Mouse (Mus musculus): Measurements from ENCODE around the gene Dapk2. TPM values are rescaled to one million over a fixed set of nuclear protein-coding genes. Genes with fewer than 3 reads are reported as not detected.

The Dapk2 gene
- polyA plus RNA-seq, 1 experiment from 2014 or later, result 16.9 TPM

DNA sequence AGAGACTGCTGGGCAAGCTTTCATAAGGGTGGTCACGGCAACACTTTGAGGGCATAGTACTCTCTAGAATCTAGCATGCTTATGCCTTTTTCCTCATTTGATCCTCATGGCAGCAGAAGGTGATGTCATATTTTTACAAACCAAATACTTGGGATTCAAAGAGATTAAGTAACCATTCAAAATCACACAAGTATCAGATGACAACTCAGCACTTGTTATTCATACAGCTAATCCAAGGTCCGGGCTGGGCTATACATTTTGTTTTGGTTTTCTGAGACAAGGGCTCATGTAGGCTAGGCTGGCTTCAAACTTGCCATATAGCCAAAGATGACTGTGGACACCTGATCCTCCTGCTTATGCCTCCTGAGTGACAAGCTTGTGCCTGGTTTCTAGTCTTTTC, 78.6 kb downstream of the Dapk2 start:
- Histone ChIP-seq H3K4me1 (replicated peaks; ENCODE audit: control insufficient read depth, insufficient read depth, low read length) (peaks cover under 1% of the 10 kb centered on the region; the same call in 1 of the 2 replicates), H3K36me3 (ENCODE audit: control insufficient read depth, insufficient read depth) (no peaks in the 10 kb centered on the region; the same call in 1 of the 2 replicates), H3K9me3 (ENCODE audit: control insufficient read depth) (no peaks in the 10 kb centered on the region), H3K9ac (ENCODE audit: low read depth, low read length) (no peak overlapping the region), H3K4me3 (ENCODE audit: low read depth, low read length) (no peak overlapping the region), H3K4me2 (replicated peaks; ENCODE audit: low read depth) (no peak overlapping the region), H3K27ac (ENCODE audit: low read depth, low read length) (no peak overlapping the region), H3K27me3 (replicated peaks; ENCODE audit: control insufficient read depth, insufficient read depth, low read length) (no peaks in the 10 kb centered on the region)
- ATAC-seq, result no peak
- TF ChIP-seq CTCF (IDR thresholded peaks at IDR 0.05; ENCODE audit: low read depth), result no peak
- 75% methylated on average over 2 of the region's 2 CpGs for WGBS

DNA sequence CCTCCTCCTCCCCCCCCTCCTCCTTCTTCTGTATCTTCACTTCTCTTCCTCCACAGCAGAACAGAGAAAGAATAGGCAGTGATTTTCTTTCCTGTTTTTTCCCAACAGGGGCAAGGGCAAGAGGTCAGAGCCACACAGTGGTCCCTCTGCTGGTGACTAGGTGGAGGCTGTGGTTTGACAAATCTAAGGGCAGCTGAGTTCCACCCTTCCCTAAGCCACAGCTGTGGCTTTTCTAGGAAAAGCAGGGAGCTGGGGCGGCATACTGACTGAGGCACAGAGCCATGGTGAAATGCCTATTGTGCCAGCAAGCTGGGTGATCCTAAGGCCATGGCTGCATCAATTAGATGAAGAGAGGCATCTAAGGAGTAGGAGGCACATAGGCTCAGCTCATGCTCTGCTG, 79.7 kb downstream of the Dapk2 start:
- no peak overlapping the region for H3K27ac ChIP-seq (ENCODE audit: low read depth, low read length)
- no peaks in the 10 kb centered on the region for H3K9me3 ChIP-seq (ENCODE audit: control insufficient read depth)
- H3K27me3 ChIP-seq (replicated peaks; ENCODE audit: control insufficient read depth, insufficient read depth, low read length), result no peaks in the 10 kb centered on the region
- H3K9ac ChIP-seq (ENCODE audit: low read depth, low read length), result no peak overlapping the region
- no peaks in the 10 kb centered on the region; the same call in 1 of the 2 replicates for H3K36me3 ChIP-seq (ENCODE audit: control insufficient read depth, insufficient read depth)
- H3K4me1 ChIP-seq (replicated peaks; ENCODE audit: control insufficient read depth, insufficient read depth, low read length), result peaks cover 3% of the 10 kb centered on the region; the same call in 1 of the 2 replicates
- TF ChIP-seq CTCF (IDR thresholded peaks at IDR 0.05; ENCODE audit: low read depth), result peak; percentile 29
- 86% methylated on average over 1 of the region's 1 CpGs for WGBS
- H3K4me3 ChIP-seq (ENCODE audit: low read depth, low read length), result no peak overlapping the region
- no peak overlapping the region for H3K4me2 ChIP-seq (replicated peaks; ENCODE audit: low read depth)
- no peak for ATAC-seq

GRCm38 (mm10) chr9:66239173-66239572, 81.2 kb downstream of the Dapk2 start:
- no peaks in the 10 kb centered on the region for H3K9me3 ChIP-seq (ENCODE audit: control insufficient read depth)
- no peak overlapping the region for H3K9ac ChIP-seq (ENCODE audit: low read depth, low read length)
- no peak for ATAC-seq
- no peak overlapping the region for H3K4me3 ChIP-seq (ENCODE audit: low read depth, low read length)
- H3K4me2 ChIP-seq (replicated peaks; ENCODE audit: low read depth), result no peak overlapping the region
- peaks cover 12% of the 10 kb centered on the region; the same call in 1 of the 2 replicates for H3K4me1 ChIP-seq (replicated peaks; ENCODE audit: control insufficient read depth, insufficient read depth, low read length)
- H3K27ac ChIP-seq (ENCODE audit: low read depth, low read length), result no peak overlapping the region
- 63% methylated on average over 7 of the region's 7 CpGs for WGBS
- H3K36me3 ChIP-seq (ENCODE audit: control insufficient read depth, insufficient read depth), result no peaks in the 10 kb centered on the region; the same call in 1 of the 2 replicates
- TF ChIP-seq CTCF (IDR thresholded peaks at IDR 0.05; ENCODE audit: low read depth), result no peak
- H3K27me3 ChIP-seq (replicated peaks; ENCODE audit: control insufficient read depth, insufficient read depth, low read length), result no peaks in the 10 kb centered on the region

DNA sequence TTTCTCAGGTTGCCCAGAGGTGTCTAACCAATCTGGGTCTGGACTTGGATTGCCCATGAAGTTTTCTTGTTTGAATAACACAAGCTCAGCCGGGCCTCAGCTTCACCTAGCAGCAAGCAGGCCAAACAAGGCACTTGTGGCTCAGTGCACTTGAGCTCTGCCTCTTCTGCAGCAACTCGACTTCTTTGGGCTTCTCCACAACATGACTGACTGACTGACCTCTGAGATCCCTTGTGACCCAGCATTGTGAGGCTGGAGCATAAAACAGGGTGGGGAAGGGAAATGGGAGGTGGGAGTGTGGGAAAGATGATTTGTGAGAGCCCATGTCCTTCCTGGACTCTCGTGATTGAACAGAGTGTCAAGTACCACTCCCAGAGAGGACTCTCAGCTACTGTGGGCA, 81.7 kb downstream of the Dapk2 start:
- 57% methylated on average over 3 of the region's 3 CpGs for WGBS
- no peak overlapping the region for H3K4me3 ChIP-seq (ENCODE audit: low read depth, low read length)
- no peak overlapping the region for H3K4me2 ChIP-seq (replicated peaks; ENCODE audit: low read depth)
- no peak overlapping the region for H3K9ac ChIP-seq (ENCODE audit: low read depth, low read length)
- no peak for ATAC-seq
- H3K9me3 ChIP-seq (ENCODE audit: control insufficient read depth), result no peaks in the 10 kb centered on the region
- H3K36me3 ChIP-seq (ENCODE audit: control insufficient read depth, insufficient read depth), result no peaks in the 10 kb centered on the region; the same call in 1 of the 2 replicates
- no peak for TF ChIP-seq CTCF (IDR thresholded peaks at IDR 0.05; ENCODE audit: low read depth)
- H3K27ac ChIP-seq (ENCODE audit: low read depth, low read length), result no peak overlapping the region
- H3K27me3 ChIP-seq (replicated peaks; ENCODE audit: control insufficient read depth, insufficient read depth, low read length), result no peaks in the 10 kb centered on the region
- peaks cover 12% of the 10 kb centered on the region; the same call in 1 of the 2 replicates for H3K4me1 ChIP-seq (replicated peaks; ENCODE audit: control insufficient read depth, insufficient read depth, low read length)

GRCm38 (mm10) chr9:66240493-66240892, 82.5 kb downstream of the Dapk2 start:
- 65% methylated on average over 4 of the region's 4 CpGs for WGBS
- no peaks in the 10 kb centered on the region for H3K27me3 ChIP-seq (replicated peaks; ENCODE audit: control insufficient read depth, insufficient read depth, low read length)
- no peaks in the 10 kb centered on the region for H3K36me3 ChIP-seq (ENCODE audit: control insufficient read depth, insufficient read depth)
- H3K4me1 ChIP-seq (replicated peaks; ENCODE audit: control insufficient read depth, insufficient read depth, low read length), result peaks cover 12% of the 10 kb centered on the region; the same call in 1 of the 2 replicates
- no peak overlapping the region for H3K9ac ChIP-seq (ENCODE audit: low read depth, low read length)
- no peak overlapping the region for H3K27ac ChIP-seq (ENCODE audit: low read depth, low read length)
- no peaks in the 10 kb centered on the region for H3K9me3 ChIP-seq (ENCODE audit: control insufficient read depth)
- H3K4me2 ChIP-seq (replicated peaks; ENCODE audit: low read depth), result no peak overlapping the region
- ATAC-seq, result no peak
- no peak for TF ChIP-seq CTCF (IDR thresholded peaks at IDR 0.05; ENCODE audit: low read depth)
- H3K4me3 ChIP-seq (ENCODE audit: low read depth, low read length), result no peak overlapping the region

GRCm38 (mm10) chr9:66240991-66241390, 83.0 kb downstream of the Dapk2 start:
- TF ChIP-seq CTCF (IDR thresholded peaks at IDR 0.05; ENCODE audit: low read depth), result peak; percentile 91
- Histone ChIP-seq H3K27me3 (replicated peaks; ENCODE audit: control insufficient read depth, insufficient read depth, low read length) (no peaks in the 10 kb centered on the region), H3K36me3 (ENCODE audit: control insufficient read depth, insufficient read depth) (no peaks in the 10 kb centered on the region), H3K9ac (ENCODE audit: low read depth, low read length) (no peak overlapping the region), H3K27ac (ENCODE audit: low read depth, low read length) (no peak overlapping the region), H3K4me2 (replicated peaks; ENCODE audit: low read depth) (no peak overlapping the region), H3K4me1 (replicated peaks; ENCODE audit: control insufficient read depth, insufficient read depth, low read length) (peaks cover 12% of the 10 kb centered on the region; the same call in 1 of the 2 replicates), H3K4me3 (ENCODE audit: low read depth, low read length) (no peak overlapping the region), H3K9me3 (ENCODE audit: control insufficient read depth) (no peaks in the 10 kb centered on the region)
- WGBS, result 67% methylated on average over 3 of the region's 3 CpGs
- 0 out of 2 replicates have a peak, but pooled peaks have one; percentile 48 for ATAC-seq

Measured in intestine, postnatal 0 days (tissue).